Mouse (Mus musculus): ENCODE data around the gene 4930524J08Rik. TPM values are rescaled to one million over a fixed set of nuclear protein-coding genes. Genes with fewer than 3 reads are reported as not detected.

4930524J08Rik gene
- total and polyA plus RNA-seq, 2 experiments from 2014 or later = 0.52 to 3.8 TPM

DNA sequence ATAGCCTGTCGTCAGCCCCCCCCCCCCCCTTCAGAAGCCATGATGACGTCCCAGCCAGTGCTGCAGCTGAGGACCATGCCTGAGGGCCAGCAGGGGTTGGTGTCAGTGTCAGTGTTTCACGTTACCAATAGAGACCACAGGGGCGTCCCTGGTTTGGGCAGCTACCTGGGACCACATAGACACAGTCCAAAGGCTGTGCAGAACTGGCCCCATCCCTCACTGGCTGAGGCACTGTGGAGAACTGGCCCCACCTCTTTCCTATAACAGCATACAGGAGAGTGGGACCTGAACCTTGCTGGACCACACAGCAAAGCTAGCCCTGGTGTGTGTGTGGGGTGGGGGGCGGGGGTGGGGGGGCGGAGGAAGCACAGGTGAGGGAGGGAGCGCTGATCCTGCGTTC is 21.6 kb downstream of the 4930524J08Rik start:
- Histone ChIP-seq H3K4me1 (ENCODE audit: insufficient read depth, low read length) (no peaks in the 10 kb centered on the region), H3K4me3 (ENCODE audit: low read length) (no peak overlapping the region), H3K36me3 (ENCODE audit: insufficient read depth, low read length) (no peaks in the 10 kb centered on the region), H3K27me3 (ENCODE audit: insufficient read depth, low read length) (no peaks in the 10 kb centered on the region), H3K27ac (no peak overlapping the region), H3K4me2 (ENCODE audit: low read depth, low read length) (no peak overlapping the region), H3K9ac (replicated peaks; ENCODE audit: low read length) (no peak overlapping the region), H3K9me3 (ENCODE audit: low read length) (peaks cover 3% of the 10 kb centered on the region; the same call in 1 of the 2 replicates)
- TF ChIP-seq CTCF (IDR thresholded peaks at IDR 0.05; ENCODE audit: low read depth) = no peak
- DNase-seq (ENCODE audit: low spot score) (no peak), ATAC-seq (no peak)
- 53% methylated on average over 8 of the region's 8 CpGs for WGBS

DNA sequence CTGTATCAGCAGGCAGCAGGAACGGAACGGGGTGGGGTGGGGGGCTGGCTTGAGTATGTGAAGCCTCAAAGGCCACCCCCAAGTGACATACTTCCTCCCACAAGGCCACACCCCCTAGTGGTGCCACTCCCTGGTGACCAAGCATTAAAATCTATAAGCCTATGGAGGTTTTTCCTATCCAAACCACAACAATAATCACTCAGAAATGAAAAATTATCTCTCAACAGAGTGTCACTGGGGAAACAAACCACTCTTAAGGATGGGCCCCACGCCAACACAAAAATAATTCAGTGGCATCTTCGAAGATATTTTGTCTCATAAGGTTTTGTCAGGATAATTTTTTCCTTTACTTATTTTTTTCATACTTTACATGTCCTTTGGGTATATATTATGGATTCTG is 25.0 kb downstream of the 4930524J08Rik start:
- no peak overlapping the region for H3K9ac ChIP-seq (replicated peaks; ENCODE audit: low read length)
- no peak overlapping the region for H3K4me3 ChIP-seq (ENCODE audit: low read length)
- H3K36me3 ChIP-seq (ENCODE audit: insufficient read depth, low read length) = no peaks in the 10 kb centered on the region
- no peaks in the 10 kb centered on the region for H3K27me3 ChIP-seq (ENCODE audit: insufficient read depth, low read length)
- H3K27ac ChIP-seq = no peak overlapping the region
- no peak for TF ChIP-seq CTCF (IDR thresholded peaks at IDR 0.05; ENCODE audit: low read depth)
- H3K4me2 ChIP-seq (ENCODE audit: low read depth, low read length) = no peak overlapping the region
- ATAC-seq = no peak
- H3K9me3 ChIP-seq (ENCODE audit: low read length) = no peaks in the 10 kb centered on the region
- 88% methylated on average over 4 of the region's 4 CpGs for WGBS
- H3K4me1 ChIP-seq (ENCODE audit: insufficient read depth, low read length) = no peaks in the 10 kb centered on the region
- DNase-seq (ENCODE audit: low spot score) = no peak

DNA sequence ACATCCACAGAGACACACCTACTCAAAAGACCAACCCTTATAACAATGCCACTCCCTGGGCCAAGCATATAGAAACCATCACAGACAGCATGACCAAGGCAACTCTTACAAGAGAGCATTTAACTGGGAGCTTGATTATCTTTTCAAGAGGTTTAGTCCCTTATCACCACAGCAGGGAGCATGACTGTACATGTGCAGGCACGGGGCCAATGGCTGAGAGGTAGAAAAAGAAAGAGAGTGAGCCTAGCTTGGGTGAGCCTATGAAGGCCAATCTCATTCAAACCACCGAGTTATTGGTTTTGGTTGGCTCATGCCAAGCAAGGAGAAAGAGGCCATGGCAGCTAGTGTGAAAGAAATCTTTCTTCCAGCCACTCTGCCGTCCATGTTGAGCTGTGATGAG is 26.6 kb downstream of the 4930524J08Rik start:
- H3K36me3 ChIP-seq (ENCODE audit: insufficient read depth, low read length) = no peaks in the 10 kb centered on the region
- H3K27ac ChIP-seq = no peak overlapping the region
- H3K4me3 ChIP-seq (ENCODE audit: low read length) = no peak overlapping the region
- no peaks in the 10 kb centered on the region for H3K9me3 ChIP-seq (ENCODE audit: low read length)
- no peak overlapping the region for H3K9ac ChIP-seq (replicated peaks; ENCODE audit: low read length)
- no peaks in the 10 kb centered on the region for H3K27me3 ChIP-seq (ENCODE audit: insufficient read depth, low read length)
- WGBS = 69% methylated on average over 3 of the region's 3 CpGs
- ATAC-seq (no peak), DNase-seq (ENCODE audit: low spot score) (no peak)
- no peak for TF ChIP-seq CTCF (IDR thresholded peaks at IDR 0.05; ENCODE audit: low read depth)
- H3K4me1 ChIP-seq (ENCODE audit: insufficient read depth, low read length) = no peaks in the 10 kb centered on the region
- no peak overlapping the region for H3K4me2 ChIP-seq (ENCODE audit: low read depth, low read length)

DNA sequence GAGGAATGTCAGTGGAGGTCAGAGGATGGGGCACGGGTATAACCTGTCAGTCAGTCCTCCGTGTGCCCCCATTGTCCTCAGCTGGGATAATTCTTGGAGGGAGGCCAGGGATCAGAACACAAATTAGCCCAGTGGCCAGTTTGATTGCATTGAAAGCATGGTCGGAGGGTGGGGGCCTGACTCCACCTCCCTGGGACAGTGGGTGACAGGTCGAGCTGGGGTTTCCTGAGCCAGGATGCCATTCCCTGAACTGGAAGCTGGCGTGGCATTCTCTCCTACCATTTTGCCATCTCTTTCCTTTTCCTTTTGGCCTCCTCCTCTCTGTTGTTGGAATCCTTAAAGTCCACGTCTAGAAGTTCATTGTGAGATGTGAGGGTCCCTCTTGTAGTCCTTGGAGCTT is 27.0 kb downstream of the 4930524J08Rik start:
- H3K27ac ChIP-seq = no peak overlapping the region
- ATAC-seq = no peak

DNA sequence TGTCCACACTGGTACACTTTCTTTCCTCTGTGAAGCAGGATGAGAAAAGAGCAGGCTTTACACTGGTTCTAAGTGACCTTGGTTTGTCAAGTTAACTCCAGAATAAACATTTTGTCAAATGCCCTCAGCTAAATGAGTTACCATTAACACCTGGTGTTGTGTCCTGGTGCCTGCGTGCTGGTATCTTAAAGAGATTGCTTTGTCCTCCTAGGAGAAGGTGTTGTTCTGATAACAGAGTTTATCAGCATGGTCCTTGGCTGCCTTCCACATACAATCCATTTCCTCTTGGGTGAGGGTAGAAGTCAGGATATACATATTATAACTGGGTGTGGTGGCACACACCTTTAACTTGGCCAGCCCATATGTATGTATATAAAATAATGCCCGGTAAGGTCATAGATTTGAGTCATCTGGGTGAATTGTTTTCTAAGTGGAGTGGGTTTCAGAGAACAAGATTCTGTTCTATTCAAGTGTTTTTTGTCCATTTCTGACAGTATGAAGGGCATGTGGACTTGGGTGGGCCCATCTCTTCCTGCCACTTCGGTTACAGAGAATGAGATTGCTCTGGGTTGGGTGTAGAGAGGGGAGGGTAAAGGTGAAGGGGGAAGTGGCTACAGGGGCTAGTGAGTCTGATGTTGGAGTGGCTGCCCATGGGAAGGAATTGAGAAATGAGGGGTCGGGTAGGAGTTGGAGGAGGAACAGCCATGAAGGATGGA is 27.6 kb downstream of the 4930524J08Rik start:
- ATAC-seq (no peak), DNase-seq (ENCODE audit: low spot score) (no peak)
- no peaks in the 10 kb centered on the region for H3K27me3 ChIP-seq (ENCODE audit: insufficient read depth, low read length)
- H3K27ac ChIP-seq = no peak overlapping the region
- no peaks in the 10 kb centered on the region for H3K4me1 ChIP-seq (ENCODE audit: insufficient read depth, low read length)
- no peak overlapping the region for H3K9ac ChIP-seq (replicated peaks; ENCODE audit: low read length)
- WGBS = 87% methylated on average over 4 of the region's 4 CpGs
- no peak for TF ChIP-seq CTCF (IDR thresholded peaks at IDR 0.05; ENCODE audit: low read depth)
- H3K4me3 ChIP-seq (ENCODE audit: low read length) = no peak overlapping the region
- no peaks in the 10 kb centered on the region for H3K9me3 ChIP-seq (ENCODE audit: low read length)
- no peaks in the 10 kb centered on the region for H3K36me3 ChIP-seq (ENCODE audit: insufficient read depth, low read length)
- no peak overlapping the region for H3K4me2 ChIP-seq (ENCODE audit: low read depth, low read length)

More for the DNA sequence above, 27.0 kb downstream of the 4930524J08Rik start:
- WGBS = 71% methylated on average over 6 of the region's 6 CpGs
- H3K9ac ChIP-seq (replicated peaks; ENCODE audit: low read length) = no peak overlapping the region
- TF ChIP-seq CTCF (IDR thresholded peaks at IDR 0.05; ENCODE audit: low read depth) = no peak
- H3K9me3 ChIP-seq (ENCODE audit: low read length) = no peaks in the 10 kb centered on the region
- no peaks in the 10 kb centered on the region for H3K36me3 ChIP-seq (ENCODE audit: insufficient read depth, low read length)
- H3K27me3 ChIP-seq (ENCODE audit: insufficient read depth, low read length) = no peaks in the 10 kb centered on the region
- no peak overlapping the region for H3K4me2 ChIP-seq (ENCODE audit: low read depth, low read length)
- no peak for DNase-seq (ENCODE audit: low spot score)
- no peak overlapping the region for H3K4me3 ChIP-seq (ENCODE audit: low read length)
- H3K4me1 ChIP-seq (ENCODE audit: insufficient read depth, low read length) = no peaks in the 10 kb centered on the region

DNA sequence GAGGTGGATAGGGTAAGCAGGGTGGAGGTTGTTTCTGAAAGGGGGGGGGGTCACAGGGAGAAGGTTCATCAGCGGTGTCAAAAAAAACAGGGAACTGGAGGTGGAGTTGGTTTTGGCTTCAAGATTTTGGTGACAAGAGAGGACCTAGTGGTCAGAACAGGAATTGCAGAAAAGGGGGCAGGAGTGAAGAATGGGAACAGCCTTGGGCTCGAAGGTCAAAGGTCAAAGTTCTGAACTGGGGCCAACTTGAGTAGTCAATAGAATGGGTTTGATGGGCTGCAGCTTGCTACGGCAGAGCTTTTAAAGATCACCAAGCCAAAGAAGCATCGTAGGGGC is 28.1 kb downstream of the 4930524J08Rik start:
- Histone ChIP-seq H3K36me3 (ENCODE audit: insufficient read depth, low read length) (no peaks in the 10 kb centered on the region), H3K4me3 (ENCODE audit: low read length) (no peak overlapping the region), H3K27me3 (ENCODE audit: insufficient read depth, low read length) (no peaks in the 10 kb centered on the region), H3K4me2 (ENCODE audit: low read depth, low read length) (no peak overlapping the region), H3K9me3 (ENCODE audit: low read length) (no peaks in the 10 kb centered on the region), H3K4me1 (ENCODE audit: insufficient read depth, low read length) (no peaks in the 10 kb centered on the region), H3K9ac (replicated peaks; ENCODE audit: low read length) (no peak overlapping the region), H3K27ac (no peak overlapping the region)
- peak; percentile 15; the same call in 1 of the 2 replicates for TF ChIP-seq CTCF (IDR thresholded peaks at IDR 0.05; ENCODE audit: low read depth)
- 81% methylated on average over 4 of the region's 4 CpGs for WGBS
- DNase-seq (ENCODE audit: low spot score) (no peak), ATAC-seq (no peak)

DNA sequence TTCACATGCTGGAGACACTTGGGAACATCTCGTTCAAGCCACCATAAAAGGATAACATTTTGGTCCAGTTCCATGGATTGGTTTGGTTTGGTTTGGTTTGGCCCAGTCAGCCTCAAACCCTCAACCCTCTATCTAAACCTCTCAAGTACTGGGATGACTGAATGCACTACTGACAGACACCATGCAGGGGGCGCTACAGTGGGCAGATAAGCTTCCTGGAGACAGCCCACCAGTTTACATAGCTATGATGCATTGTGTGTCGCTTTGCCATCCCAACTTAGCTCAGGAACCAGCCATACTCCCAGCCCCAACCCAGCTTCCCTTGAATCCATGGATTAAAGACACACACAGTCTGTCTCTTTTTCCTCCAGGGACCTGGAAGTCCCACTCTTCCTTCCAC is 29.6 kb downstream of the 4930524J08Rik start:
- DNase-seq (ENCODE audit: low spot score) (no peak), ATAC-seq (no peak)
- 56% methylated on average over 3 of the region's 3 CpGs for WGBS
- no peak overlapping the region for H3K4me2 ChIP-seq (ENCODE audit: low read depth, low read length)
- H3K9me3 ChIP-seq (ENCODE audit: low read length) = no peaks in the 10 kb centered on the region
- H3K9ac ChIP-seq (replicated peaks; ENCODE audit: low read length) = no peak overlapping the region
- H3K27ac ChIP-seq = no peak overlapping the region
- H3K27me3 ChIP-seq (ENCODE audit: insufficient read depth, low read length) = no peaks in the 10 kb centered on the region
- TF ChIP-seq CTCF (IDR thresholded peaks at IDR 0.05; ENCODE audit: low read depth) = no peak
- H3K4me1 ChIP-seq (ENCODE audit: insufficient read depth, low read length) = no peaks in the 10 kb centered on the region
- no peak overlapping the region for H3K4me3 ChIP-seq (ENCODE audit: low read length)
- H3K36me3 ChIP-seq (ENCODE audit: insufficient read depth, low read length) = no peaks in the 10 kb centered on the region
